Mouse (Mus musculus) lung, adult 2 months (tissue): Measurements from ENCODE around the gene Ankrd28.

Experiments
- CTCF ChIP-seq: fragments of 200-500 bp; IDR thresholded peaks from 2 replicates; pipeline ENCODE4 v1.5.1; 2011; ENCODE audit warnings: mild to moderate bottlenecking, low read length, control low read depth; ENCODE audit not compliant: insufficient read depth
- POLR2A ChIP-seq: fragments of 200-500 bp; IDR thresholded peaks from 2 replicates; pipeline ENCODE4 v1.6.1; 2011; ENCODE audit warnings: low read depth, mild to moderate bottlenecking, control low read depth, low read length, borderline replicate concordance; ENCODE audit errors: extremely low read depth

- TF ChIP-seq CTCF = no peak
- TF ChIP-seq POLR2A = no peak
Observed at GRCm38 (mm10) chr14:31832022-31832421, 1.6 kb upstream of the Ankrd28 start.
